Mouse (Mus musculus) fibroblast of lung, adult 2 months (primary cell): ENCODE measurements around the gene Zfp839.
A peak's percentile ranks its signal among the peaks of the same experiment; 100 is the strongest.

Experiments used
- DNase-seq: peaks from one replicate; pipeline ENCODE4 v3.0.0-alpha.2; 2011; ENCODE audit warnings: low read depth

The Zfp839 gene

GRCm38 (mm10) chr12:110850010-110850928 lies at the start of gene Zfp839:
Gene Zfp839, plus strand, starts transcription at chr12:110850253.
- DNase-seq, result peak; percentile 44

- DNase-seq, result no peak
These were observed 48.1 kb upstream of the Zfp839 start for GRCm38 (mm10) chr12:110801876-110802464.

- DNase-seq, result no peak
These were observed 47.3 kb upstream of the Zfp839 start for GRCm38 (mm10) chr12:110802674-110803297.

GRCm38 (mm10) chr12:110804261-110804660 lies 45.8 kb upstream of the Zfp839 start:
- DNase-seq, result no peak

- no peak for DNase-seq
These were observed 43.6 kb upstream of the Zfp839 start for GRCm38 (mm10) chr12:110806301-110806970.

- DNase-seq, result no peak
These were observed 41.6 kb upstream of the Zfp839 start for GRCm38 (mm10) chr12:110808430-110808829.

- DNase-seq, result no peak
These were observed 41.2 kb upstream of the Zfp839 start for GRCm38 (mm10) chr12:110808848-110809247.

GRCm38 (mm10) chr12:110813132-110813531 lies 36.9 kb upstream of the Zfp839 start:
- no peak for DNase-seq

GRCm38 (mm10) chr12:110813624-110814023 lies 36.4 kb upstream of the Zfp839 start:
- no peak for DNase-seq

- DNase-seq, result no peak
These were observed 35.1 kb upstream of the Zfp839 start for GRCm38 (mm10) chr12:110814924-110815323.

- no peak for DNase-seq
These were observed 33.2 kb upstream of the Zfp839 start for GRCm38 (mm10) chr12:110816833-110817232.

- DNase-seq, result no peak
These were observed 30.7 kb upstream of the Zfp839 start for GRCm38 (mm10) chr12:110819367-110819766.

GRCm38 (mm10) chr12:110821787-110822186 lies 28.3 kb upstream of the Zfp839 start:
- DNase-seq, result no peak

GRCm38 (mm10) chr12:110822366-110822765 lies 27.7 kb upstream of the Zfp839 start:
- no peak for DNase-seq

- DNase-seq, result no peak
These were observed 21.1 kb upstream of the Zfp839 start for GRCm38 (mm10) chr12:110828908-110829307.

- DNase-seq, result no peak
These were observed 19.6 kb upstream of the Zfp839 start for GRCm38 (mm10) chr12:110830293-110831024.

GRCm38 (mm10) chr12:110835182-110835581 lies 14.9 kb upstream of the Zfp839 start:
- DNase-seq, result no peak

- DNase-seq, result no peak
These were observed 13.3 kb upstream of the Zfp839 start for GRCm38 (mm10) chr12:110836729-110837128.

GRCm38 (mm10) chr12:110837192-110837841 lies 12.7 kb upstream of the Zfp839 start:
- DNase-seq, result no peak

- DNase-seq, result no peak
These were observed 12.2 kb upstream of the Zfp839 start for GRCm38 (mm10) chr12:110837850-110838249.
